Mouse (Mus musculus) embryonic facial prominence, embryonic 11.5 days (tissue): ENCODE measurements around the gene Pbx1. TPM values are rescaled to one million over a fixed set of nuclear protein-coding genes. Genes with fewer than 3 reads are reported as not detected.

Experiments
- ATAC-seq: fragments of 200-750 bp; cut with Nextera tagmentation; replicated peaks from 2 replicates; pipeline ENCODE4 v1.8.0; 2017; ENCODE audit warnings: low read depth; ENCODE audit not compliant: insufficient number of reproducible peaks, low FRiP score, low TSS enrichment
- DNase-seq: peaks from one replicate; pipeline ENCODE4 v3.0.0-alpha.2; 2015; ENCODE audit warnings: low spot score
- H3K27ac ChIP-seq: fragments of 300-500 bp; sonication (generic); replicated peaks from 2 replicates; pipeline ENCODE4 v1.5.1; 2014; ENCODE audit warnings: mild to moderate bottlenecking, low read depth, low read length, control low read depth
- H3K27me3 ChIP-seq: fragments of 300-500 bp; sonication (generic); 2 replicates; pipeline ENCODE4 v1.6.1; 2014; ENCODE audit warnings: mild to moderate bottlenecking, low read length, moderate library complexity, mixed read lengths; ENCODE audit not compliant: control insufficient read depth, insufficient read depth
- H3K36me3 ChIP-seq: fragments of 300-500 bp; sonication (generic); replicated peaks from 2 replicates; pipeline ENCODE4 v1.6.1; 2014; ENCODE audit warnings: low read depth, mild to moderate bottlenecking, low read length, moderate library complexity, mixed read lengths; ENCODE audit not compliant: control insufficient read depth, insufficient read depth
- H3K4me1 ChIP-seq: fragments of 300-500 bp; sonication (generic); 2 replicates; pipeline ENCODE4 v1.6.1; 2014; ENCODE audit warnings: low read length, mixed read lengths; ENCODE audit not compliant: control insufficient read depth, insufficient read depth
- H3K4me2 ChIP-seq: fragments of 300-500 bp; sonication (generic); 2 replicates; pipeline ENCODE4 v1.6.1; 2014; ENCODE audit warnings: low read depth, mild to moderate bottlenecking, control low read depth, low read length, moderate library complexity
- H3K4me3 ChIP-seq: fragments of 300-500 bp; sonication (generic); 2 replicates; pipeline ENCODE4 v1.5.1; 2014; ENCODE audit warnings: low read depth, low read length, control low read depth
- H3K9ac ChIP-seq: fragments of 300-500 bp; sonication (generic); replicated peaks from 2 replicates; pipeline ENCODE4 v1.6.1; 2014; ENCODE audit warnings: mild to moderate bottlenecking, control low read depth, low read length
- H3K9me3 ChIP-seq: fragments of 300-500 bp; sonication (generic); replicated peaks from 2 replicates; pipeline ENCODE4 v1.6.1; 2016; ENCODE audit warnings: mild to moderate bottlenecking, low read length, inconsistent platforms, mixed read lengths; ENCODE audit not compliant: control insufficient read depth
- WGBS: fragments of 180-500 bp; shearing (Covaris S2); extraction: QIAGEN DNeasy Blood & Tissue Kit; methylation state at CpG from one replicate; pipeline ENCODE4 v1.1.7; 2014; 5-methylcytosine and 5-hydroxymethylcytosine counted together
- polyA plus RNA-seq: library from polyadenylated mRNA; unstranded; fragments of >200 nt; fragmentation: Nextera tagmentation; extraction: Ambion mirVana; gene quantifications from 2 replicates; pipeline ENCODE4 v1.2.1, GENCODE M21; 2014

The Pbx1 gene
- polyA plus RNA-seq, 1 experiment from 2014 or later: 47.8 TPM

DNA sequence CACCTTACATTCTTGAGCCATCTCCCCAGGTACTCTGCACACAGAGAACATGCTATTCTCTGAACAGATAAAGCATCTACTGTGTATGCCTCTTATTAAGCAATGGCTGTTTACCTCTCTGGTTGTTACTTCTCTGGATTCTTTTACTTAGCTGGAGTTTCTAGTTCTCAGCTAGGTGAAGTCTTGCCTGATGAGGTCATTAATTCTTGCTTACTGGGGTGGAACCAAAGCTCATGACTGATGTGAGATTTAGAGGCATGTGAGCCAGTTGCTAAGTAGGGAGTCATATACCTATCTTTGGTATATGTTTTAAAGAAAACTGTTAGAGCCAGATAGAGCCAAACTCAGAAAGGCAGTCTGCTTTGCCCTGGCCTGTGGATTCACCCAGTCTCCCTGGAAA lies 298.4 kb downstream of the Pbx1 start:
- Histone ChIP-seq H3K9me3 (no peaks in the 10 kb centered on the region), H3K27me3 (no peaks in the 10 kb centered on the region), H3K4me2 (no peak overlapping the region), H3K4me3 (no peak overlapping the region), H3K4me1 (no peaks in the 10 kb centered on the region), H3K9ac (no peak overlapping the region), H3K36me3 (no peaks in the 10 kb centered on the region), H3K27ac (no peak overlapping the region)
- no peak for ATAC-seq
- DNase-seq: no peak

DNA sequence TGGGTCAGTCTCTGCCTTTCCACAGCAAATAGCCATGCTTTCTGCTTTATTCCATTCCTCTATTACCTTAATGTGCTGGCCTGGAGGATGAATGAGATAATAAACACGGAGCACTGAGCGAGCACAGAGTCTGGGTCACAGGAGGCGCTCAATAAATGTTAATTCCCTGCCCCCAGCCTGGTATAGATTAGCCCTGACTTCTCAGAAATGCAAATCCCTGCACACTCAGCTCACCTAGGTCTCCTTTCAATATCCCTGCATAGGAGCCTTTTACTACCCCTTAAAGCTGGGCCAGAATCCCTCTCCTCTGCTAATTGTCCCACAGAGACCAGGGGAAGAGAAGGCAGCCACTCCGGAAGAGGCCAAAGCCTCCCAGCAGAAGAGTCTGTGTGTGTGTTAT lies 304.1 kb downstream of the Pbx1 start:
- WGBS: 54% methylated on average over 4 of the region's 4 CpGs
- Histone ChIP-seq H3K4me1 (no peaks in the 10 kb centered on the region), H3K9me3 (no peaks in the 10 kb centered on the region), H3K27me3 (no peaks in the 10 kb centered on the region), H3K4me2 (no peak overlapping the region), H3K9ac (no peak overlapping the region), H3K36me3 (no peaks in the 10 kb centered on the region), H3K4me3 (no peak overlapping the region), H3K27ac (no peak overlapping the region)
- no peak for DNase-seq
- no peak for ATAC-seq

DNA sequence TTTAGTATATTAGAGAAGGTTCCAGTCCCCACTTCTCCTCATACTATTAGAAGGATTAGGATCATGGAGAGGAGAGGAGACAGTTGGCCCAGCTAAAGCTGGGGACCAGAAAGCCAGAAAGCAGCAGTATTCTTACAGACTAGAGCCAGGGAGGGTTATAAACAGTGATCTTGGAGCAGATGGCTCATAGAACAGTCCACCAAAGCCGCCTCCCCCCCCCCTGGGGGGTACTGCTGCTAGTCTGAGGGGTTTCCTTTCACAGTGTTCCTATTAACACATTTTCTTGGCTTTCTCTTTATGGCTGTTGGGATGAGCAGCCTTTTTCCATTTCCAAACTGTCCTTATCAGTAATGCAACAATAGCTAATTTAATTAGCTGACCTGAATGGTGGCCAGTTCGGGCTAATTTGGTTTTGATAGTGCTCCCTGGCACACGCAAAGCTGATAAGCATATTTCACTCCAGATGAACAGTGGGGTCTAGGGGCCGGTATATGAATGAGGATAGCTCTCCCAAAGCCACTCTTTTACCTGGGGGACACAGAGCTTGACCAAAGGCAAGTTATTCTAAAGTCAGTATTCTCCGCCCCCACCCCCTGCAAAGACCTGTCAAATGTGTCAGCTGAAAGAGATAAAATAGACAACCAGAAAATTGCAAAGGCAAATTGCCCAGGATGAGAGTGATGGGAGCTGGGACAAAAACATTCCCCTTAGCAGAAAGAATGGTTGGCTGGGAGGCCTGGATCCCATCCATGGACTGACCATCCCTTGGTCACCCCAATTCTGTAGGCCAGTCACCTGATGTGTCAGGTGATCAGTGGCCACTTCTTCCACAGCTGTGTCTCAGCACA lies 307.2 kb downstream of the Pbx1 start:
- H3K9me3 ChIP-seq: no peaks in the 10 kb centered on the region
- 79% methylated on average over 5 of the region's 5 CpGs for WGBS
- no peak overlapping the region for H3K9ac ChIP-seq
- DNase-seq (no peak), ATAC-seq (no peak)
- H3K36me3 ChIP-seq: no peaks in the 10 kb centered on the region
- no peak overlapping the region for H3K4me2 ChIP-seq
- H3K27me3 ChIP-seq: no peaks in the 10 kb centered on the region
- no peak overlapping the region for H3K27ac ChIP-seq
- no peaks in the 10 kb centered on the region for H3K4me1 ChIP-seq
- no peak overlapping the region for H3K4me3 ChIP-seq

DNA sequence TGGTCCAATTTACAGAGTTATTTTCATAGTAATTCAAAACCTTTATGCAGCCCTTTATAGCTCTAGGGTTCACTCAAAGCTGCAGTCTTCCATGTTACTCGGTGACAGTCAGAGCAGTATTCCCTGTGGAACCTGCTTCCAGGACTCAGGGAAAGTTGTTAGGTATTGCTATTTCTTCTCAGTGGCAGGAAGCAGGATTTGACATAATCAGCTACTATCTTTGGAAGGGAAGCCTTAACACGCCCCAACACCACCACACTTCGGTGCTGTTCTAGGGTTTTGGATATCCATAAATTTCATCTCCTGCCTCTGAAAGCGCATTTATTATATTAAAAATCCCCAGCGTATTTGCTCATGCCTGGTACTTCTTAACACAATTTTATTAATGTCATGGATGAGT lies 314.0 kb downstream of the Pbx1 start:
- no peaks in the 10 kb centered on the region for H3K27me3 ChIP-seq
- 81% methylated on average over 5 of the region's 5 CpGs for WGBS

DNA sequence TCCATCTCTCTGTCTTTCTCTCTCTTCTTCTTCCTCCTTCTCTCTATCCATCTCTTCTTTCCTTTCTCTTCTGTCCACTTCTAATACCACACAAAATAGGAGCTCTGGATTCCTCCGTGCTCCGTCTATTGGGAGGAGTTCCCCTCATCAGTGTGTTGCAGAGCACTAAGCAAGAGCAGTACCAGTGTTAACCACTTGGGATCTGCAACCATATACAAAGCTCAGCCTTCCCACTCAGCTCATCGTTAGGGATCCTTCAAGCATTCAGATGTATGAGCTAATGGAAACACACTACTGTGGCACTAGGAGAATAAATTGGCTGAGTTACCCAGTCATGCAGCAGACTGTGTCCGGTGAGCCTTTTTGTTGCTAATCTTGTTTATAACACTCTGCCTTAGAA lies 314.7 kb downstream of the Pbx1 start:
- Histone ChIP-seq H3K9ac (no peak overlapping the region), H3K27ac (no peak overlapping the region), H3K4me1 (no peaks in the 10 kb centered on the region), H3K36me3 (no peaks in the 10 kb centered on the region), H3K27me3 (no peaks in the 10 kb centered on the region), H3K4me2 (no peak overlapping the region), H3K4me3 (no peak overlapping the region), H3K9me3 (no peaks in the 10 kb centered on the region)
- WGBS: 82% methylated on average over 4 of the region's 4 CpGs
- DNase-seq (no peak), ATAC-seq (no peak)

More for the DNA sequence above, 314.0 kb downstream of the Pbx1 start:
- no peaks in the 10 kb centered on the region for H3K4me1 ChIP-seq
- DNase-seq: no peak
- no peaks in the 10 kb centered on the region for H3K9me3 ChIP-seq
- no peak for ATAC-seq
- no peak overlapping the region for H3K4me3 ChIP-seq
- H3K27ac ChIP-seq: no peak overlapping the region
- H3K9ac ChIP-seq: no peak overlapping the region
- H3K36me3 ChIP-seq: no peaks in the 10 kb centered on the region
- no peak overlapping the region for H3K4me2 ChIP-seq

DNA sequence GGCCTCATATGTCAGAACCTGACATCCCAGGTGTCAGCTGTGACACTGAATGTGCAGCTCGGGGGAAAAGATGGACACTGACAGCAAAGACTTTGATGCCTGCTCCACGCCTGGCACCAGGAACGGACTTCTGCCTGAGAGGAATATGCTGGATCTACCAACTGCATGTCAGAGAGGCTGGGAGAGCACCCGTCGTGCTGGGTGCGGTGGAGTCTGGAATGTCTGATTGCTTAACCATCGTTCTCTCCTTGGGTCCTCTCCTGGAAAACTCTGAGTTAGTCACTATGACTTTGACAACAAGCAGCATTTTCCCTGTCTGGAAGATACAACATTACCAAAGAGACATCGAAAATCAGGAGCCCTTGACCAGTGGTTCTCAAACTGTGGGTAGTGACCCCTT lies 322.3 kb downstream of the Pbx1 start:
- Histone ChIP-seq H3K27ac (no peak overlapping the region), H3K9ac (no peak overlapping the region), H3K4me3 (no peak overlapping the region), H3K27me3 (no peaks in the 10 kb centered on the region), H3K4me2 (no peak overlapping the region), H3K9me3 (no peaks in the 10 kb centered on the region), H3K36me3 (no peaks in the 10 kb centered on the region; the same call in 1 of the 2 replicates), H3K4me1 (no peaks in the 10 kb centered on the region)
- ATAC-seq (no peak), DNase-seq (no peak)
- 83% methylated on average over 8 of the region's 8 CpGs for WGBS

DNA sequence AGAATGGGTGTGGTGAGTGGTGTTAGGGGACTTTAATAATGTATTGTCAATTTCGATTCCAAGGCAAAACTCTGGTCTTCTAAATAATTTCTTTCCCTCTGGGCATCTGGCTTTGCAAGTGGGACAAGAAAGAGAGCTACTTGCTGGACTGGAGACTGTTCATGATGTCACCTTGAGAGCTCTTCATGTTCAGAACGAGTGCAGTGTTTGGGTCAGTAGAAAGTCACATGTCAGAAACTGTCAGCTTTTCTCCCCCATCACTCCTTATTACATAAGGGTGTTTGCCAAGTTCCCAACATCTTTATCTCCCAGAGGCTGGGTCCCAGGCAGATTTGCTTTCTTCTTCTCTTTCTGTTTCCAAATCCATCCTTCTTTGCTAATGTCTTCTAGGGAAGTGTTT lies 328.2 kb downstream of the Pbx1 start:
- no peak overlapping the region for H3K9ac ChIP-seq
- H3K4me2 ChIP-seq: no peak overlapping the region
- H3K4me3 ChIP-seq: no peak overlapping the region
- ATAC-seq (no peak), DNase-seq (no peak)
- no peaks in the 10 kb centered on the region for H3K27me3 ChIP-seq
- no peaks in the 10 kb centered on the region for H3K36me3 ChIP-seq
- 83% methylated on average over 2 of the region's 2 CpGs for WGBS
- H3K4me1 ChIP-seq: no peaks in the 10 kb centered on the region
- no peaks in the 10 kb centered on the region for H3K9me3 ChIP-seq
- no peak overlapping the region for H3K27ac ChIP-seq

DNA sequence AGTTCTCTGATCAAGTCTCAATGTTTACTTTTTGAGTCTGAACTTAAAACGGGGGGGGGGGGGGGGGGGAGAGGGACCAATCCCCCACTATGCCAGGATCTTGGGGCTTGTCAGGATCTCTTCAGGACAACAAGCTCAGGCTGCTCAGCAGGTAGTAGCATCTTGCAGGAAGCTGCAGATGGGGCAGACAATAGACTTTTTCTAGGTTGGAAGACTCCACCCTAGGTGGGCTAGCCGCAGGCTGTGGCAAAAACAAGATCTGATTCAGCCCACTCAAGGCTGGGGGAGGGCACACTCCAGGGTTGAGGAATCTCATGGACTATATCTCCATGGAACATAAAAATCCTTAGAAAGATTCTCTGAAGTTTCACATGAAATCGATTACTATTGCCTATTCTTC lies 330.6 kb downstream of the Pbx1 start:
- H3K4me1 ChIP-seq: no peaks in the 10 kb centered on the region
- H3K27me3 ChIP-seq: no peaks in the 10 kb centered on the region
- H3K27ac ChIP-seq: no peak overlapping the region
- H3K4me2 ChIP-seq: no peak overlapping the region
- 68% methylated on average over 3 of the region's 3 CpGs for WGBS
- no peak overlapping the region for H3K9ac ChIP-seq
- H3K36me3 ChIP-seq: no peaks in the 10 kb centered on the region
- H3K4me3 ChIP-seq: no peak overlapping the region
- H3K9me3 ChIP-seq: no peaks in the 10 kb centered on the region
- DNase-seq (no peak), ATAC-seq (no peak)
